Mouse (Mus musculus) liver, adult 2 months (tissue): ENCODE measurements around the gene Esf1. TPM values are rescaled to one million over a fixed set of nuclear protein-coding genes. Genes with fewer than 3 reads are reported as not detected.

Source experiments
- DNase-seq: peaks from one replicate; pipeline ENCODE4 v3.0.0-alpha.2; 2011; ENCODE audit warnings: low read depth, low spot score; ENCODE audit errors: extremely low read depth
- H3K27ac ChIP-seq: fragments of 200-500 bp; replicated peaks from 2 replicates; pipeline ENCODE4 v1.5.1; 2012; ENCODE audit warnings: low read depth, mild to moderate bottlenecking, control low read depth, inconsistent platforms, low read length; ENCODE audit not compliant: insufficient read depth
- H3K27me3 ChIP-seq: fragments of 200-500 bp; 2 replicates; pipeline ENCODE4 v1.6.1; 2012; ENCODE audit warnings: mild to moderate bottlenecking, moderate library complexity, low read length, inconsistent platforms; ENCODE audit not compliant: control insufficient read depth, insufficient read depth
- H3K36me3 ChIP-seq: fragments of 200-500 bp; 2 replicates; pipeline ENCODE4 v1.6.1; 2012; ENCODE audit warnings: low read length, inconsistent platforms; ENCODE audit not compliant: control insufficient read depth, insufficient read depth
- H3K4me1 ChIP-seq: fragments of 200-500 bp; 2 replicates; pipeline ENCODE4 v1.6.1; 2011; ENCODE audit warnings: low read length; ENCODE audit not compliant: control insufficient read depth, insufficient read depth
- H3K4me3 ChIP-seq: fragments of 200-500 bp; 2 replicates; pipeline ENCODE4 v1.5.1; 2011; ENCODE audit warnings: low read depth, mild to moderate bottlenecking, control low read depth, low read length, moderate library complexity; ENCODE audit not compliant: insufficient read depth
- H3K79me2 ChIP-seq: fragments of 200-500 bp; 2 replicates; pipeline ENCODE4 v1.6.1; 2012; ENCODE audit warnings: inconsistent platforms, mild to moderate bottlenecking, low read length, moderate library complexity; ENCODE audit not compliant: control insufficient read depth, insufficient read depth
- H3K9ac ChIP-seq: fragments of 200-500 bp; 2 replicates; pipeline ENCODE4 v1.6.1; 2012; ENCODE audit warnings: low read depth, mild to moderate bottlenecking, control low read depth, inconsistent platforms, low read length
- CTCF ChIP-seq: fragments of 200-500 bp; IDR thresholded peaks from 2 replicates; pipeline ENCODE4 v1.5.1; 2011; ENCODE audit warnings: low read depth, low read length, control low read depth
- POLR2A ChIP-seq: fragments of 200-500 bp; IDR thresholded peaks from 2 replicates; pipeline ENCODE4 v1.6.1; 2011; ENCODE audit warnings: low read length, control low read depth; ENCODE audit not compliant: insufficient read depth; ENCODE audit errors: extremely low read depth
- WGBS: fragments of 180-500 bp; shearing (Covaris S2); methylation state at CpG from one replicate; pipeline ENCODE4 v1.1.7; 2018; 5-methylcytosine and 5-hydroxymethylcytosine counted together
- polyA plus RNA-seq: library from polyadenylated mRNA; depleted of rRNA; stranded (reverse); fragments of >200 nt; gene quantifications from 2 replicates; pipeline ENCODE4 v1.2.3, GENCODE M21; 2012; rRNA removed
- total RNA-seq: library from RNA; depleted of rRNA; stranded (reverse); fragments of >200 nt; gene quantifications from 2 replicates; pipeline ENCODE4 v1.2.3, GENCODE M21; 2014; rRNA removed

The Esf1 gene
- total RNA-seq (6.1 and 10.6 TPM in 2 replicates), polyA plus RNA-seq (0.37 and 0.71 TPM in 2 replicates)

GRCm38 (mm10) chr2:140170127-140170802, at the start of gene Esf1, which contains the start of gene Ndufaf5:
Gene Esf1 (minus strand): TSS chr2:140170564.
Gene Ndufaf5 (plus strand): TSS chr2:140170649.
- under 1% methylated on average over 43 of the region's 43 CpGs for WGBS
- peak within 1 kb of the TSS; percentile 14; the same call in 1 of the 2 replicates for H3K27ac ChIP-seq
- peaks cover 7% of the 10 kb centered on the region; the same call in 1 of the 2 replicates for H3K79me2 ChIP-seq
- TF ChIP-seq POLR2A (no peak), CTCF (no peak)
- peak; percentile 93 for DNase-seq
- H3K4me3 ChIP-seq, result peak within 1 kb of the TSS; percentile 87
- H3K27me3 ChIP-seq, result no peaks in the 10 kb centered on the region
- peak within 1 kb of the TSS; percentile 84 for H3K9ac ChIP-seq
- H3K4me1 ChIP-seq, result peaks cover 6% of the 10 kb centered on the region
- peaks cover 11% of the 10 kb centered on the region for H3K36me3 ChIP-seq

DNA sequence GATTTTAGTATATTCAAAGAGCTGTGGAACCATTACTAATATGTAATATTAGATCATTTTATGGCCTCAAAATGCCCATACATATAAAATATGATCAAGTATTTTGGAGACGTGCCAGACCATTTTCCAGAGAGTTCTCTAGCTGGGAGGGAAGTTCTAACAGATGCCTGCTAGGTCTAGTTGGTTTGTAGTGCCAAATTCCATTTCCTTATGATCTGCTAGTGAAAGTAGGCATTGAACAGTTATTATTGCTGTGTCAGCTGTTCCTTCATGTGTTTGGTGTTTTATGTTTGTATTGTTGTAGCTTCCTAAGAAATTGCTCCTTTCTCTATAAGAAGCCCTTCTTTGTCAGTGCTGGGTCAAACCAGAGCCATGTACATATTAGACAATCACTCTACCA, 45.6 kb upstream of the Esf1 start:
- H3K36me3 ChIP-seq, result no peaks in the 10 kb centered on the region
- H3K27ac ChIP-seq, result no peak overlapping the region
- no peaks in the 10 kb centered on the region for H3K27me3 ChIP-seq
- no peaks in the 10 kb centered on the region for H3K4me1 ChIP-seq
- DNase-seq, result no peak
- H3K9ac ChIP-seq, result no peak overlapping the region
- H3K79me2 ChIP-seq, result no peaks in the 10 kb centered on the region
- 67% methylated on average over 1 of the region's 1 CpGs for WGBS
- TF ChIP-seq POLR2A (no peak), CTCF (no peak)
- H3K4me3 ChIP-seq, result no peak overlapping the region

DNA sequence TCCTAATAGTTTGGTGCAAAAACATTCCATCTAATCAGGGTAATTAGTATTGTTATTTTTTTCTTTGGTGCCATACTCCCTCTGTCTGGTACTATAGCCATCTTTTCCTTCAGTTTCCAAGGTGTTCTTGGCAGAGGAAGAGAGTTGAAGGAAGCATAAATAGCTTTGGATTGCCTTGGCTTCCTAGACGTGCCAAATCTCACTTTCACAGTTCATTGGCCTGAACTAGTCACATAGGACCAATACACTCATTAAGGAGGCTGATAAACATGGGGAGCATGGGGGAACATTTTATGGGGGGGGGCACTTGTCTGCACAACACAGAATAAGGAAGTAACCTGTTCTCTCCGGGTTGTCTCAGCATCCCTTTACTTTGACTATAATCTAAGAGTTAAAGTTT, 45.1 kb upstream of the Esf1 start:
- no peaks in the 10 kb centered on the region for H3K27me3 ChIP-seq
- no peaks in the 10 kb centered on the region for H3K4me1 ChIP-seq
- H3K79me2 ChIP-seq, result no peaks in the 10 kb centered on the region
- H3K27ac ChIP-seq, result no peak overlapping the region
- DNase-seq, result no peak
- WGBS, result 75% methylated on average over 2 of the region's 2 CpGs
- no peak overlapping the region for H3K4me3 ChIP-seq
- TF ChIP-seq POLR2A, result no peak
- no peak for TF ChIP-seq CTCF
- no peaks in the 10 kb centered on the region for H3K36me3 ChIP-seq
- no peak overlapping the region for H3K9ac ChIP-seq

DNA sequence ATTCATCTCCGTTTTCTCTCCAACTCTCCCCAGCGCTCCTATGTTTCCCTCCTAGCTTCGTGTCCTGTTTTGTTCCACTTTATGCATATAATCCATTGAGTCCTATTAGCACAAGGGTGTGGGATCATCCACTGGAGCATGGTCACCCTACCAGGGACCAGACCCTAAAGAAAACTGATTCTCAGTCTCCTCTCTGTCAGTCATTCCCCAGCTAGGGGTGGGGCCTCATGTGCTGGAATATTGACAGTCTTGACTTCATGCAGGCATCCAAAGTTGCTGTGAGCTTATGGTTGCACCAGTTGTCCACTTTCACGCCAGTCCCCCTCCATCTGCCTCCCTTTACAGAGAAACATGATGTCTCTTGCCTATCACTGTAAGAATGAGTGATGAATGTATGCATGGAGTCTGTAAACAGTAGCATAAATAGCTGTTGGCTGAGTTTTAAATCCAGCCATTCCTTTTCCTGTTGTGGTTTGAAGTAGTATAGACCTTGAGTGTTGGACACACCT, 44.2 kb upstream of the Esf1 start:
- 92% methylated on average over 4 of the region's 4 CpGs for WGBS
- DNase-seq, result no peak
- no peak overlapping the region for H3K27ac ChIP-seq
- H3K4me3 ChIP-seq, result no peak overlapping the region
- no peaks in the 10 kb centered on the region for H3K4me1 ChIP-seq
- no peaks in the 10 kb centered on the region for H3K36me3 ChIP-seq
- H3K27me3 ChIP-seq, result no peaks in the 10 kb centered on the region
- no peak overlapping the region for H3K9ac ChIP-seq
- TF ChIP-seq CTCF, result no peak
- no peaks in the 10 kb centered on the region for H3K79me2 ChIP-seq

- H3K27me3 ChIP-seq, result no peaks in the 10 kb centered on the region
- H3K79me2 ChIP-seq, result no peaks in the 10 kb centered on the region
- WGBS, result 96% methylated on average over 7 of the region's 7 CpGs
- no peak overlapping the region for H3K4me3 ChIP-seq
- H3K27ac ChIP-seq, result no peak overlapping the region
- H3K4me1 ChIP-seq, result no peaks in the 10 kb centered on the region
- H3K9ac ChIP-seq, result no peak overlapping the region
- no peak for DNase-seq
- no peak for TF ChIP-seq POLR2A
- TF ChIP-seq CTCF, result no peak
- H3K36me3 ChIP-seq, result peaks cover 4% of the 10 kb centered on the region; the same call in 1 of the 2 replicates
Observed at GRCm38 (mm10) chr2:140203756-140204155, 33.4 kb upstream of the Esf1 start.

DNA sequence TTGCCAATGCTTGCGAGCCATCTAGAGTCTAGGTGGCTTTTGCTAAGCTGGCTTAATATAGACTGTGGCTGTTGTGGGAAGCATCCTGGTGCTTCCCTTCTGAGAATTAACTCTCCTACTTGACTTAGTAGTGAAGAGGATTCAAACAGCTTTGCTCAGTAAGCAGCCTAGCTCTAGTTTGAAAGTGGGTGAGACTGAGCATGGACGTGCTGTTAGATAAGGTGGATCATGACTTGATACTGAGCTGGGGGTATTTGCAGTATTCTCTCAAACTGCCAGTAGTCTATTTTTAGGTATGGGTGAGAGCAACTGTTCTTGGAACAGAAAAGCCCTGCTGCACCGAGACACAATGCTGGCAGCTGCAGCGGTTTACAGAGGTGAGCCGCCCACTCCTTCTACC, 32.2 kb upstream of the Esf1 start:
- Histone ChIP-seq H3K79me2 (no peaks in the 10 kb centered on the region), H3K4me1 (no peaks in the 10 kb centered on the region), H3K4me3 (no peak overlapping the region), H3K27ac (no peak overlapping the region), H3K9ac (no peak overlapping the region), H3K36me3 (peaks cover 4% of the 10 kb centered on the region; the same call in 1 of the 2 replicates), H3K27me3 (no peaks in the 10 kb centered on the region)
- no peak for TF ChIP-seq CTCF
- no peak for TF ChIP-seq POLR2A
- DNase-seq, result no peak
- WGBS, result 86% methylated on average over 5 of the region's 5 CpGs
